Mouse (Mus musculus) lung, postnatal 0 days (tissue): ENCODE results near the gene Flii. TPM values are rescaled to one million over a fixed set of nuclear protein-coding genes. Genes with fewer than 3 reads are reported as not detected.
A peak's percentile ranks its signal among the peaks of the same experiment; 100 is the strongest.

Source experiments
- ATAC-seq: fragments of 200-750 bp; cut with Nextera tagmentation; 2 replicates; pipeline ENCODE4 v1.8.0; 2017; ENCODE audit warnings: moderate library complexity
- DNase-seq: peaks from one replicate; pipeline ENCODE4 v3.0.0-alpha.2; 2016; ENCODE audit warnings: low spot score
- H3K27ac ChIP-seq: fragments of 300-500 bp; sonication (generic); 2 replicates; pipeline ENCODE4 v1.5.1; 2014; ENCODE audit warnings: antibody characterized with exemption, mild to moderate bottlenecking, low read length, mixed read lengths
- H3K27me3 ChIP-seq: fragments of 300-500 bp; sonication (generic); replicated peaks from 2 replicates; pipeline ENCODE4 v1.6.1; 2014; ENCODE audit warnings: low read length, mixed read lengths; ENCODE audit not compliant: insufficient read depth
- H3K36me3 ChIP-seq: fragments of 300-500 bp; sonication (generic); 2 replicates; pipeline ENCODE4 v1.6.1; 2014; ENCODE audit warnings: low read length, mixed read lengths; ENCODE audit not compliant: insufficient read depth
- H3K4me1 ChIP-seq: fragments of 300-500 bp; sonication (generic); 2 replicates; pipeline ENCODE4 v1.6.1; 2014; ENCODE audit warnings: antibody characterized with exemption, low read depth, low read length, mixed read lengths; ENCODE audit not compliant: insufficient read depth
- H3K4me2 ChIP-seq: fragments of 300-500 bp; sonication (generic); replicated peaks from 2 replicates; pipeline ENCODE4 v1.6.1; 2014; ENCODE audit warnings: low read depth, mild to moderate bottlenecking, low read length, moderate library complexity, mixed read lengths
- H3K4me3 ChIP-seq: fragments of 300-500 bp; sonication (generic); 2 replicates; pipeline ENCODE4 v1.5.1; 2014; ENCODE audit warnings: low read depth, low read length
- H3K9ac ChIP-seq: fragments of 300-500 bp; sonication (generic); replicated peaks from 2 replicates; pipeline ENCODE4 v1.6.1; 2014; ENCODE audit warnings: low read depth, mild to moderate bottlenecking
- H3K9me3 ChIP-seq: fragments of 300-500 bp; sonication (generic); 2 replicates; pipeline ENCODE4 v1.6.1; 2016; ENCODE audit warnings: low read length, mixed read lengths
- CTCF ChIP-seq: IDR thresholded peaks from 2 replicates; pipeline ENCODE4 v1.5.1; 2016; ENCODE audit warnings: antibody characterized with exemption, mild to moderate bottlenecking
- EP300 ChIP-seq: IDR thresholded peaks from 2 replicates; pipeline ENCODE4 v1.6.1; 2016; ENCODE audit warnings: antibody characterized with exemption, mild to moderate bottlenecking, control low read depth
- WGBS: fragments of 180-500 bp; shearing (Covaris S2); extraction: QIAGEN DNeasy Blood & Tissue Kit; methylation state at CpG from one replicate; pipeline ENCODE4 v1.1.7; 2014; 5-methylcytosine and 5-hydroxymethylcytosine counted together
- polyA plus RNA-seq: library from polyadenylated mRNA; unstranded; fragments of >200 nt; fragmentation: Nextera tagmentation; extraction: Ambion mirVana; gene quantifications from 2 replicates; pipeline ENCODE4 v1.2.1, GENCODE M21; 2015

Flii gene
- polyA plus RNA-seq, 1 experiment from 2014 or later: 72.4 TPM

- Histone ChIP-seq H3K4me3 (no peak overlapping the region), H3K9ac (no peak overlapping the region), H3K36me3 (peaks cover 63% of the 10 kb centered on the region), H3K4me1 (peaks cover 6% of the 10 kb centered on the region; the same call in 1 of the 2 replicates), H3K4me2 (no peak overlapping the region), H3K27me3 (no peaks in the 10 kb centered on the region), H3K27ac (no peak overlapping the region), H3K9me3 (no peaks in the 10 kb centered on the region)
- WGBS: 88% methylated on average over 17 of the region's 17 CpGs
- ATAC-seq (no peak), DNase-seq (no peak)
- no peak for TF ChIP-seq CTCF
- TF ChIP-seq EP300: no peak
Observed at GRCm38 (mm10) chr11:60711218-60711617, 15.8 kb downstream of the Flii start.

- H3K36me3 ChIP-seq: peaks cover 48% of the 10 kb centered on the region
- no peaks in the 10 kb centered on the region for H3K9me3 ChIP-seq
- peaks cover 6% of the 10 kb centered on the region; the same call in 1 of the 2 replicates for H3K4me1 ChIP-seq
- no peak overlapping the region for H3K9ac ChIP-seq
- DNase-seq (no peak), ATAC-seq (no peak)
- no peak overlapping the region for H3K27ac ChIP-seq
- H3K4me3 ChIP-seq: no peak overlapping the region
- H3K27me3 ChIP-seq: no peaks in the 10 kb centered on the region
- WGBS: 89% methylated on average over 45 of the region's 45 CpGs
- no peak for TF ChIP-seq CTCF
- TF ChIP-seq EP300: no peak
- no peak overlapping the region for H3K4me2 ChIP-seq
Observed at GRCm38 (mm10) chr11:60709481-60710465, 17.3 kb downstream of the Flii start.

- Histone ChIP-seq H3K27ac (no peak overlapping the region), H3K4me1 (peaks cover 6% of the 10 kb centered on the region; the same call in 1 of the 2 replicates), H3K4me3 (no peak overlapping the region), H3K9ac (no peak overlapping the region), H3K27me3 (no peaks in the 10 kb centered on the region), H3K9me3 (no peaks in the 10 kb centered on the region), H3K36me3 (peaks cover 40% of the 10 kb centered on the region), H3K4me2 (no peak overlapping the region)
- no peak for TF ChIP-seq EP300
- no peak for TF ChIP-seq CTCF
- 96% methylated on average over 10 of the region's 10 CpGs for WGBS
- DNase-seq (no peak), ATAC-seq (no peak)
Observed at GRCm38 (mm10) chr11:60708631-60709030, 18.4 kb downstream of the Flii start.

- H3K4me3 ChIP-seq: no peak overlapping the region
- 33% methylated on average over 3 of the region's 3 CpGs for WGBS
- TF ChIP-seq EP300 (no peak), CTCF (no peak)
- H3K4me2 ChIP-seq: no peak overlapping the region
- no peak overlapping the region for H3K9ac ChIP-seq
- peaks cover 6% of the 10 kb centered on the region; the same call in 1 of the 2 replicates for H3K4me1 ChIP-seq
- no peaks in the 10 kb centered on the region for H3K9me3 ChIP-seq
- DNase-seq (peak; percentile 87), ATAC-seq (peak; percentile 84)
- H3K27ac ChIP-seq: no peak overlapping the region
- peaks cover 32% of the 10 kb centered on the region for H3K36me3 ChIP-seq
- H3K27me3 ChIP-seq: no peaks in the 10 kb centered on the region
Observed at GRCm38 (mm10) chr11:60707672-60708071, 19.4 kb downstream of the Flii start.

- 86% methylated on average over 14 of the region's 14 CpGs for WGBS
- Histone ChIP-seq H3K4me2 (no peak overlapping the region), H3K4me1 (peaks cover 6% of the 10 kb centered on the region; the same call in 1 of the 2 replicates), H3K9ac (no peak overlapping the region), H3K9me3 (no peaks in the 10 kb centered on the region), H3K27me3 (no peaks in the 10 kb centered on the region), H3K4me3 (no peak overlapping the region), H3K36me3 (peaks cover 26% of the 10 kb centered on the region), H3K27ac (no peak overlapping the region)
- ATAC-seq: no peak
- TF ChIP-seq EP300: no peak
- TF ChIP-seq CTCF: no peak
- DNase-seq: no peak
Observed at GRCm38 (mm10) chr11:60706696-60707480, 20.2 kb downstream of the Flii start.

GRCm38 (mm10) chr11:60706076-60706475, 21.0 kb downstream of the Flii start:
- 92% methylated on average over 7 of the region's 7 CpGs for WGBS
- no peaks in the 10 kb centered on the region for H3K9me3 ChIP-seq
- H3K4me1 ChIP-seq: peaks cover 6% of the 10 kb centered on the region; the same call in 1 of the 2 replicates
- H3K9ac ChIP-seq: no peak overlapping the region
- DNase-seq: no peak
- peaks cover 18% of the 10 kb centered on the region for H3K36me3 ChIP-seq
- H3K4me3 ChIP-seq: no peak overlapping the region
- no peaks in the 10 kb centered on the region for H3K27me3 ChIP-seq
- H3K27ac ChIP-seq: no peak overlapping the region
- TF ChIP-seq CTCF (no peak), EP300 (no peak)
- H3K4me2 ChIP-seq: no peak overlapping the region
- ATAC-seq: no peak
